Mouse (Mus musculus) hindbrain, embryonic 13.5 days (tissue): ENCODE data around the gene Ajap1. TPM values are rescaled to one million over a fixed set of nuclear protein-coding genes. Genes with fewer than 3 reads are reported as not detected.

ENCODE experiments used
- ATAC-seq: fragments of 200-750 bp; cut with Nextera tagmentation; 2 replicates; pipeline ENCODE4 v1.8.0; 2017; ENCODE audit warnings: moderate TSS enrichment; ENCODE audit not compliant: low FRiP score
- H3K27ac ChIP-seq: fragments of 300-500 bp; sonication (generic); 2 replicates; pipeline ENCODE4 v1.5.1; 2015; ENCODE audit warnings: inconsistent platforms, mild to moderate bottlenecking, moderate library complexity
- H3K27me3 ChIP-seq: fragments of 300-500 bp; sonication (generic); 2 replicates; pipeline ENCODE4 v1.6.1; 2015; ENCODE audit warnings: mild to moderate bottlenecking, inconsistent platforms
- H3K36me3 ChIP-seq: fragments of 300-500 bp; sonication (generic); 2 replicates; pipeline ENCODE4 v1.6.1; 2015; ENCODE audit warnings: mild to moderate bottlenecking, inconsistent platforms
- H3K4me1 ChIP-seq: fragments of 300-500 bp; sonication (generic); replicated peaks from 2 replicates; pipeline ENCODE4 v1.6.1; 2015; ENCODE audit warnings: inconsistent platforms
- H3K4me2 ChIP-seq: fragments of 300-500 bp; sonication (generic); 2 replicates; pipeline ENCODE4 v1.6.1; 2015; ENCODE audit warnings: inconsistent platforms, mild to moderate bottlenecking, moderate library complexity
- H3K4me3 ChIP-seq: fragments of 300-500 bp; sonication (generic); 2 replicates; pipeline ENCODE4 v1.5.1; 2015; ENCODE audit warnings: mild to moderate bottlenecking, inconsistent platforms
- H3K9ac ChIP-seq: fragments of 300-500 bp; sonication (generic); 2 replicates; pipeline ENCODE4 v1.6.1; 2015; ENCODE audit warnings: mild to moderate bottlenecking, inconsistent platforms
- H3K9me3 ChIP-seq: fragments of 300-500 bp; sonication (generic); 2 replicates; pipeline ENCODE4 v1.6.1; 2016; ENCODE audit warnings: inconsistent platforms
- WGBS: fragments of 180-500 bp; shearing (Covaris S2); methylation state at CpG from one replicate; pipeline ENCODE4 v1.1.7; 2015; 5-methylcytosine and 5-hydroxymethylcytosine counted together
- polyA plus RNA-seq: library from polyadenylated mRNA; unstranded; fragments of >200 nt; fragmentation: Nextera tagmentation; extraction: Ambion mirVana; gene quantifications from 2 replicates; pipeline ENCODE4 v1.2.1, GENCODE M21; 2015

The Ajap1 gene
- polyA plus RNA-seq: 19.5 TPM in 2 replicates

DNA sequence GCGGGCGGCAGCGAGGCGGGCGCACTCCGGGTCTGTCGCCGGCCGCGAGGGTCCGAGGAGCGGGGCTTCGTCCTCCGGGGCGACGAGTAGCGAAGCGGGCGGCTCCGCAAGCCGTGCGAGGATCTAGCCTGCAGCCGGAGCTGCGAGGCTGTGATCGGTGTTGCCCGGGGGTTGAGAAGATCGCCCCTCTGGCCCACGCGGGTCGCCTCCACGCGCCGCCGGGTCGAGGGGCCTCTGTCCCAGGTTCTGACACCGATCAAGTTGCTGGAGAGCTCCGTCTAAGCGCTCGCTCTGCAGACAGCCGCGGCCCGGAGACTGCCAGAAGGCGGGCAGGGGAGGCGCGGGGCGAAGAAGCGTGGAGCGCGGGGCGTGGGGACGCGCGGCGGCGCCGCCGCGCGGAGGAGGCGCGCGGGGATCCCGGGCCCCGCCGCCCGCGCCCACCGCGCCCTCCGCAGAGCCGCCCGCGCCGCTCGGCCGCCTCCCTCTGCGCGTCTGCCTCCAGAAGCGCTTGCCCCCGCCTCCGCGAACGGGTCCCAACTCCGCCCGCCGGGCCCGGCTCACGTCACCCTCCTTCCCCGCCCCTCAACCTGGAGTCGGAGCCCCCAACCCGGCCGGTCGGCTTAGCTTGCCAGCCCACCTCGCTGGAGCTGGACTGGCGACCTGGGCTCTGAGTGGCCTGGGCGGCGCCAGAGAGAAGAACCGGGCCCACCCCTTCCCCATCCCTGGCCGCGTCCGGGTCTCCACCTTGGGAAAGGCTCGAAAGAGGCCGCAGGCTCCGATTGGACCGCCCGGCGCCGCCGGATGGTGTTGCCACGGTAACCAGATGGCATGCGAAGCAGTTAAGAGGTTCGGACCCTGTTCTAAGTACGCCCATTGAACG lies at the start of gene Ajap1:
Ajap1 (minus strand) TSS at position 353 of the 880 bp plus-strand sequence.
- ATAC-seq: peak; percentile 52
- peaks cover 82% of the 10 kb centered on the region for H3K4me1 ChIP-seq
- peak within 1 kb of the TSS; percentile 93 for H3K27ac ChIP-seq
- H3K9ac ChIP-seq: peak within 1 kb of the TSS; percentile 95
- H3K36me3 ChIP-seq: no peaks in the 10 kb centered on the region
- H3K27me3 ChIP-seq: peaks cover 18% of the 10 kb centered on the region
- H3K9me3 ChIP-seq: no peaks in the 10 kb centered on the region
- under 1% methylated on average over 70 of the region's 114 CpGs for WGBS
- H3K4me2 ChIP-seq: peak within 1 kb of the TSS; percentile 90
- H3K4me3 ChIP-seq: peak within 1 kb of the TSS; percentile 85

- Histone ChIP-seq H3K27ac (peak overlapping the region; percentile 30; the same call in 1 of the 2 replicates), H3K9me3 (no peaks in the 10 kb centered on the region), H3K4me2 (no peak overlapping the region), H3K27me3 (0 out of 2 replicates have a peak, but pooled peaks cover 6% of the 10 kb centered on the region), H3K36me3 (no peaks in the 10 kb centered on the region), H3K9ac (no peak overlapping the region), H3K4me3 (no peak overlapping the region), H3K4me1 (peaks cover 16% of the 10 kb centered on the region)
- WGBS: 61% methylated on average over 14 of the region's 14 CpGs
- ATAC-seq: 0 out of 2 replicates have a peak, but pooled peaks have one; percentile 46
These were observed 47.9 kb upstream of the Ajap1 start for GRCm38 (mm10) chr4:153530536-153530935.

- H3K9me3 ChIP-seq: no peaks in the 10 kb centered on the region
- no peak overlapping the region for H3K9ac ChIP-seq
- no peaks in the 10 kb centered on the region for H3K4me1 ChIP-seq
- no peaks in the 10 kb centered on the region for H3K27me3 ChIP-seq
- 78% methylated on average over 1 of the region's 1 CpGs for WGBS
- H3K4me2 ChIP-seq: no peak overlapping the region
- ATAC-seq: no peak
- H3K36me3 ChIP-seq: no peaks in the 10 kb centered on the region
- no peak overlapping the region for H3K27ac ChIP-seq
- no peak overlapping the region for H3K4me3 ChIP-seq
These were observed 39.0 kb upstream of the Ajap1 start for GRCm38 (mm10) chr4:153521601-153522000.

GRCm38 (mm10) chr4:153519888-153520287 lies 37.3 kb upstream of the Ajap1 start:
- Histone ChIP-seq H3K9ac (no peak overlapping the region), H3K27ac (no peak overlapping the region), H3K4me2 (no peak overlapping the region), H3K4me1 (peaks cover 12% of the 10 kb centered on the region), H3K27me3 (no peaks in the 10 kb centered on the region), H3K36me3 (no peaks in the 10 kb centered on the region), H3K4me3 (no peak overlapping the region), H3K9me3 (no peaks in the 10 kb centered on the region)
- ATAC-seq: no peak
- 95% methylated on average over 3 of the region's 3 CpGs for WGBS

DNA sequence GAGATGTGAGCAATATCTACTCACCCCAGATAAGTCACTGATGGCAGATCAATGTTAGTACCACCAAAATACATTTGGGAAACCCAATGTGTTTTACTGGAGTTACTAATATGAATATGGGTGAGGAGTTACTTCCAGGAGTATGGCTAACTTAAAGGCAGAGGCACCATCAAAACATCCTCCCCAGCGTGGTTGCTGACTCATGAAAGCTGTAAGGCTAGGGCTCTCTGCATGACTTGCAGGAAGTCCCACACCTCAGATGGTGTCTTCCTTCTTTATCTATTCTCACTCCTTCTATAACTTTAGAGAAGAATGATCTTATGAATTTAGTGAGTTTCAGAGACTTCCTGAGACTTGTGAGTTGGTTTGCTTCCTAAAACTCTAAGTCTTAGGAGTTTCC lies 36.7 kb upstream of the Ajap1 start:
- Histone ChIP-seq H3K4me1 (peaks cover 12% of the 10 kb centered on the region), H3K27me3 (no peaks in the 10 kb centered on the region)
- WGBS: 87% methylated on average over 1 of the region's 1 CpGs

GRCm38 (mm10) chr4:153515786-153516185 lies 33.2 kb upstream of the Ajap1 start:
- H3K27me3 ChIP-seq: no peaks in the 10 kb centered on the region
- H3K27ac ChIP-seq: no peak overlapping the region
- no peak overlapping the region for H3K9ac ChIP-seq
- no peaks in the 10 kb centered on the region for H3K36me3 ChIP-seq
- no peak overlapping the region for H3K4me3 ChIP-seq
- H3K4me2 ChIP-seq: no peak overlapping the region
- 29% methylated on average over 10 of the region's 10 CpGs for WGBS
- no peak for ATAC-seq
- H3K4me1 ChIP-seq: peaks cover 12% of the 10 kb centered on the region
- H3K9me3 ChIP-seq: no peaks in the 10 kb centered on the region

More for the DNA sequence above, 36.7 kb upstream of the Ajap1 start:
- Histone ChIP-seq H3K4me3 (no peak overlapping the region), H3K4me2 (no peak overlapping the region), H3K9me3 (no peaks in the 10 kb centered on the region), H3K9ac (no peak overlapping the region), H3K36me3 (no peaks in the 10 kb centered on the region), H3K27ac (no peak overlapping the region)
- no peak for ATAC-seq

DNA sequence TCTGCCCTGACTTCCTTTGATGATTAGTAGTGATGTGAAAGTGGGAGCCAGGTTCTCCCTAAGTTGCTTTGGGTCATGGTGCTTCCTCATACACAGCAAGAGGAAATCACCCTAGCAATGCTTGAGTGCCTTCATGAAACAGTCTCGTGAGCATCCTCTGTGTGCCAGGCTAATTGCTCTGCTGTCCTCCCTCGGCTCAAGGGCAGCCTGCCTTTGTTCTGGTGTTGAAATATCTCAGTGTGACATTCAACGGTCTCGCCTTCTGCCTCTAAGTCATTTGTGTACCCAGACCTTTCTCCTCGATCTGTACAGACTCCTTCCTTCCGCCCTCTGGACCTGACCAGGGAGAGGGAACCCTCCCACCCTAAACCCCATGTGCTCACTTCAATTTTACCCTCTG lies 31.5 kb upstream of the Ajap1 start:
- Histone ChIP-seq H3K27me3 (no peaks in the 10 kb centered on the region), H3K4me1 (peaks cover 12% of the 10 kb centered on the region), H3K27ac (no peak overlapping the region), H3K9me3 (no peaks in the 10 kb centered on the region), H3K36me3 (no peaks in the 10 kb centered on the region), H3K4me3 (no peak overlapping the region), H3K4me2 (no peak overlapping the region), H3K9ac (no peak overlapping the region)
- no peak for ATAC-seq
- 72% methylated on average over 6 of the region's 6 CpGs for WGBS

GRCm38 (mm10) chr4:153511530-153511929 lies 28.9 kb upstream of the Ajap1 start:
- no peak for ATAC-seq
- H3K9ac ChIP-seq: no peak overlapping the region
- H3K27me3 ChIP-seq: no peaks in the 10 kb centered on the region
- H3K4me2 ChIP-seq: no peak overlapping the region
- WGBS: 88% methylated on average over 1 of the region's 1 CpGs
- H3K4me1 ChIP-seq: peaks cover 12% of the 10 kb centered on the region
- H3K36me3 ChIP-seq: no peaks in the 10 kb centered on the region
- no peak overlapping the region for H3K4me3 ChIP-seq
- no peak overlapping the region for H3K27ac ChIP-seq
- H3K9me3 ChIP-seq: no peaks in the 10 kb centered on the region; the same call in 1 of the 2 replicates

GRCm38 (mm10) chr4:153501936-153502335 lies 19.3 kb upstream of the Ajap1 start:
- WGBS: 92% methylated on average over 7 of the region's 7 CpGs
- no peak for ATAC-seq

GRCm38 (mm10) chr4:153492444-153492843 lies 9.8 kb upstream of the Ajap1 start:
- 43% methylated on average over 9 of the region's 9 CpGs for WGBS
- H3K27ac ChIP-seq: no peak overlapping the region
- no peak for ATAC-seq
- no peaks in the 10 kb centered on the region for H3K9me3 ChIP-seq
- no peaks in the 10 kb centered on the region for H3K36me3 ChIP-seq
- peaks cover 15% of the 10 kb centered on the region for H3K4me1 ChIP-seq
- H3K4me3 ChIP-seq: no peak overlapping the region
- H3K9ac ChIP-seq: no peak overlapping the region
- H3K27me3 ChIP-seq: no peaks in the 10 kb centered on the region
- H3K4me2 ChIP-seq: no peak overlapping the region

More at GRCm38 (mm10) chr4:153501936-153502335, 19.3 kb upstream of the Ajap1 start:
- Histone ChIP-seq H3K27me3 (no peaks in the 10 kb centered on the region), H3K9me3 (no peaks in the 10 kb centered on the region), H3K9ac (no peak overlapping the region), H3K36me3 (no peaks in the 10 kb centered on the region), H3K4me1 (no peaks in the 10 kb centered on the region), H3K4me3 (no peak overlapping the region), H3K4me2 (no peak overlapping the region), H3K27ac (no peak overlapping the region)

DNA sequence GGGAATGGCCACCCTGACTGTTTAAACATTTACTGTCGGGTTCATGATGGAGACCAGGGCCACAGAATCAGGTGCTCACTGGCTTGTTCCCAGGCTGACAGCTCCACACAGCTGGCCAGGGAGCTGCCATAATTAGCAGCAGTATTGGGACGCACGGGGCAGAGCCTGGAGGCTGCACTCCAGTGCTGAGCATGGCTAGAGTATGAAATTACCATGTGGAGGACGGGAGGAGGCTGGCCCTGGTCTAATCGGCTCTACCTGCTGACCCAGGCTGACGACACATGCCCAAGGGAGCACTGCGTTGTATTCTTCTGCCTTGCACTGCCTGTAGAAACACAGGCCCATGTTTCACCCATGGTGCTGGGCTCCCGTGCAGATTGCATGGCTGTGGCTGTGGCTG lies 6.5 kb upstream of the Ajap1 start:
- Histone ChIP-seq H3K4me3 (no peak overlapping the region), H3K9me3 (no peaks in the 10 kb centered on the region), H3K27ac (no peak overlapping the region), H3K36me3 (no peaks in the 10 kb centered on the region), H3K27me3 (no peaks in the 10 kb centered on the region), H3K4me2 (no peak overlapping the region), H3K4me1 (peaks cover 41% of the 10 kb centered on the region), H3K9ac (no peak overlapping the region)
- WGBS: 49% methylated on average over 8 of the region's 8 CpGs
- ATAC-seq: no peak

DNA sequence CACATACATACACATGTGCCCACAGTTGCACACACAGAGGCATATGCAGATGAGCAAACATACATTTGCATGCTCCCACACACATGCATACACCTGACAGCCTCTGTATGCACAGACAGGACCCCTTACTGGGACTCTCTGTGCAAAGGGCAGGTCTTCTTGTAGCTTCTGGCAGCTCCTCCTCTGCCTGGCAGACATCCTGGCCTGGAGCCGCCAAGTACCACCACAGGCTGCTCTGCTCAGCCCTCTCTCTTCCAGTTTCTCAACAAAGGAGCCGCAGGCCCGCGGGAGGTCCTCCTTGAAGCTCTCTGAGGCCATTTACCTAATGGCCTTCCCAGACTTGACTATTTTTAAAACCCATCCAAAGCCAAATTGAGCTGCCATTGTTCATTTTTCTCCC lies 3.3 kb upstream of the Ajap1 start:
- Histone ChIP-seq H3K4me1 (peaks cover 59% of the 10 kb centered on the region), H3K9me3 (no peaks in the 10 kb centered on the region), H3K9ac (no peak overlapping the region), H3K4me3 (no peak overlapping the region), H3K36me3 (no peaks in the 10 kb centered on the region), H3K4me2 (no peak overlapping the region), H3K27me3 (peaks cover 10% of the 10 kb centered on the region; the same call in 1 of the 2 replicates), H3K27ac (no peak overlapping the region)
- WGBS: 11% methylated on average over 4 of the region's 4 CpGs
- ATAC-seq: no peak
